Mouse (Mus musculus) cerebellum, postnatal 4 days (tissue): ENCODE measurements at regions not wholly inside any gene's neighbourhood (a gene's known extent, or its start where the extent isn't known, plus 50 kb on each side); places are given as distances from the start of the nearest gene placed in this dataset.

ENCODE experiments used
- DNase-seq, 2 experiments: peaks; one replicate each; pipeline ENCODE4 v3.0.0; 2022; ENCODE audit warnings: low spot score in 2 of 2, mixed read lengths in 1 of 2

- DNase-seq = no peak
Observed at GRCm38 (mm10) chrX:109686502-109687130, 490.1 kb downstream of the Gm6377 start.

- DNase-seq = peak in 1 of 2 experiments; percentile 14
Observed at GRCm38 (mm10) chrX:109734961-109735537, 538.5 kb downstream of the Gm6377 start.

GRCm38 (mm10) chrX:109735967-109736366, 539.4 kb downstream of the Gm6377 start:
- DNase-seq = no peak
